Mouse (Mus musculus): Measurements from ENCODE around the gene Pdik1l. TPM values are rescaled to one million over a fixed set of nuclear protein-coding genes. Genes with fewer than 3 reads are reported as not detected.
A peak's percentile ranks its signal among the peaks of the same experiment; 100 is the strongest.

Pdik1l gene
- polyA plus RNA-seq, 1 experiment: 1.6 TPM

DNA sequence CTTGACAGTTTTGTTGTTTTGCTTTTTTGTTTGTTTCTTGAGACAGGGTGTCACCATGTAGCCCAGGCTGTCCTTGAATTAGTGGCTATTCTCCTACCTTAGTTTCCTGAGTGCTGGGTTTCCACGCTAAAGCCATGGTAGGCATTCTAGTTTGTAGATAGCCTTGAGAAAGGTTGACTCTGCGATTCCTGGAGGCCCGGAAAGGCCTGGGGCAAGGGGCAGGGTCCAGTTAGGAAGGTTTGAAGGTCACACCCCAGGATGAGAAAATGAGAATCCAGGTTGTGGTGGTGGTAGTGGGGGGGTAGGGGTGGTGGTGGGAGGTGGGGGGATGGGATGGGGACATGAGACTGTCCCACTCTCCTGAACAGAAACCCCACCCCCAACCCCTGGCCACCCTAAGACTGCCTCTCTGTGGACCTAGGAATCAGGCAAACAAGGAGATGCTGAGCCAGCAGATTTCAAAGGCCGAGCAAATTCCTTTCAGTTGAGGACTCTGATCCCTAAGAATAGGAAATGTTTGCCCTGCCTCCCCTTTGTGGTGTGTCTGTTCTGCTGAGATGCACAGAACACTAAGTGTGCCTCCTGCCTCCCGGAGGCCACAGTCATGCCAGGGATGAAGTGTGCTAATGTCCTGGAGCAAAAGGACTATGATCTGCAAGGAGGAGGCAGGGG, 39.3 kb upstream of the Pdik1l start:
- H3K27me3 ChIP-seq (ENCODE audit: control insufficient read depth, insufficient read depth, insufficient read length): no peaks in the 10 kb centered on the region
- no peak for TF ChIP-seq MAX (IDR thresholded peaks at IDR 0.05; ENCODE audit: low read depth)
- TF ChIP-seq SRF (IDR thresholded peaks at IDR 0.05; ENCODE audit: control insufficient read depth, insufficient read length, low read depth): no peak
- no peak for TF ChIP-seq TCF3 (IDR thresholded peaks at IDR 0.05; ENCODE audit: insufficient read length, low read depth)
- no peak for TF ChIP-seq POLR2AphosphoS2 (IDR thresholded peaks at IDR 0.05; ENCODE audit: insufficient read length, low read depth)
- TF ChIP-seq USF1 (IDR thresholded peaks at IDR 0.05; ENCODE audit: low read depth): no peak
- no peak for TF ChIP-seq TCF12 (IDR thresholded peaks at IDR 0.05; ENCODE audit: insufficient read depth, poor library complexity, severe bottlenecking)
- TF ChIP-seq MYOD1 (IDR thresholded peaks at IDR 0.05; ENCODE audit: control insufficient read depth in 1 of 3, insufficient read length in 2 of 3, low read depth in 2 of 3): no peak
- no peak for TF ChIP-seq CEBPB (IDR thresholded peaks at IDR 0.05; ENCODE audit: insufficient read depth, poor library complexity, severe bottlenecking)
- TF ChIP-seq E2F4 (IDR thresholded peaks at IDR 0.05; ENCODE audit: insufficient read depth): no peak
- TF ChIP-seq POLR2A (IDR thresholded peaks at IDR 0.05; ENCODE audit: insufficient read length, low read depth): no peak
- no peak for TF ChIP-seq MYOG (IDR thresholded peaks at IDR 0.05; ENCODE audit: control insufficient read depth in 1 of 3, insufficient read depth in 1 of 3, insufficient read length in 2 of 3, low read depth in 2 of 3)
- no peak for TF ChIP-seq REST (IDR thresholded peaks at IDR 0.05; ENCODE audit: insufficient read depth, insufficient read length)
- H3K36me3 ChIP-seq (ENCODE audit: control insufficient read depth, insufficient read depth): no peaks in the 10 kb centered on the region
- no peak overlapping the region for H3K4me3 ChIP-seq
- no peak overlapping the region for H3K4me2 ChIP-seq (ENCODE audit: low read depth)
- H3ac ChIP-seq (ENCODE audit: control insufficient read depth, insufficient read length): no peak overlapping the region
- no peaks in the 10 kb centered on the region for H3K79me2 ChIP-seq (ENCODE audit: control insufficient read depth, insufficient read depth)

- Histone ChIP-seq H3ac (ENCODE audit: control insufficient read depth, insufficient read length) (no peak overlapping the region), H3K36me3 (ENCODE audit: control insufficient read depth, insufficient read depth) (no peaks in the 10 kb centered on the region), H3K4me3 (no peak overlapping the region), H3K27me3 (ENCODE audit: control insufficient read depth, insufficient read depth, insufficient read length) (no peaks in the 10 kb centered on the region), H3K79me2 (ENCODE audit: control insufficient read depth, insufficient read depth) (no peaks in the 10 kb centered on the region), H3K4me2 (ENCODE audit: low read depth) (no peak overlapping the region)
- TF ChIP-seq MAX (IDR thresholded peaks at IDR 0.05; ENCODE audit: low read depth) (no peak), SRF (IDR thresholded peaks at IDR 0.05; ENCODE audit: control insufficient read depth, insufficient read length, low read depth) (no peak), CEBPB (IDR thresholded peaks at IDR 0.05; ENCODE audit: insufficient read depth, poor library complexity, severe bottlenecking) (no peak), POLR2AphosphoS2 (IDR thresholded peaks at IDR 0.05; ENCODE audit: insufficient read length, low read depth) (no peak), USF1 (IDR thresholded peaks at IDR 0.05; ENCODE audit: low read depth) (no peak), TCF3 (IDR thresholded peaks at IDR 0.05; ENCODE audit: insufficient read length, low read depth) (no peak), MYOG (IDR thresholded peaks at IDR 0.05; ENCODE audit: control insufficient read depth in 1 of 3, insufficient read depth in 1 of 3, insufficient read length in 2 of 3, low read depth in 2 of 3) (no peak), MYOD1 (IDR thresholded peaks at IDR 0.05; ENCODE audit: control insufficient read depth in 1 of 3, insufficient read length in 2 of 3, low read depth in 2 of 3) (no peak), TCF12 (IDR thresholded peaks at IDR 0.05; ENCODE audit: insufficient read depth, poor library complexity, severe bottlenecking) (no peak)
Measured at GRCm38 (mm10) chr4:134324655-134325054, 37.0 kb upstream of the Pdik1l start.

DNA sequence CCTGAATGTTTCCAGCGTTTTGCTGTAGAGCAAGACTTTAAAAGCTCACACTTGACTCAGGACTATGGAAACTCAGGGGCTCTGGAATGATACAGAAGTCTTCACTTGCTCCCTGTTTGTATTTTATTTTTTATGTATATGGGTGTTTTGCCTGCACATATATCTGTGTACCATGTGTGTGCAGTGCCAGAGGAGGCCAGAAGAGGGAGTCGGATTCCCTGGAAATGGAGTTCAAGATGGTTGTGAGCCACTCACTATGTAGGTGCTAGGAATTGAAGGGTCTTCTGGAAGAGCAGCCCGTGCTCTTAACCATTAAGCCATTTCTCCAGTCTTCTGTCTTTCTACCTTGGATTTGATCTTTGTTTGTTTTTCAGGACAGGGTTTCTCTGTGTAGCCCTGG, 33.8 kb upstream of the Pdik1l start:
- Histone ChIP-seq H3ac (ENCODE audit: control insufficient read depth, insufficient read length) (no peak overlapping the region), H3K79me2 (ENCODE audit: control insufficient read depth, insufficient read depth) (no peaks in the 10 kb centered on the region), H3K4me3 (no peak overlapping the region), H3K4me2 (ENCODE audit: low read depth) (no peak overlapping the region), H3K27me3 (ENCODE audit: control insufficient read depth, insufficient read depth, insufficient read length) (no peaks in the 10 kb centered on the region), H3K36me3 (ENCODE audit: control insufficient read depth, insufficient read depth) (no peaks in the 10 kb centered on the region)
- TF ChIP-seq MAX (IDR thresholded peaks at IDR 0.05; ENCODE audit: low read depth) (no peak), MYOG (IDR thresholded peaks at IDR 0.05; ENCODE audit: control insufficient read depth in 1 of 3, insufficient read depth in 1 of 3, insufficient read length in 2 of 3, low read depth in 2 of 3) (no peak), POLR2A (IDR thresholded peaks at IDR 0.05; ENCODE audit: insufficient read length, low read depth) (no peak), TCF12 (IDR thresholded peaks at IDR 0.05; ENCODE audit: insufficient read depth, poor library complexity, severe bottlenecking) (no peak), SRF (IDR thresholded peaks at IDR 0.05; ENCODE audit: control insufficient read depth, insufficient read length, low read depth) (no peak)

DNA sequence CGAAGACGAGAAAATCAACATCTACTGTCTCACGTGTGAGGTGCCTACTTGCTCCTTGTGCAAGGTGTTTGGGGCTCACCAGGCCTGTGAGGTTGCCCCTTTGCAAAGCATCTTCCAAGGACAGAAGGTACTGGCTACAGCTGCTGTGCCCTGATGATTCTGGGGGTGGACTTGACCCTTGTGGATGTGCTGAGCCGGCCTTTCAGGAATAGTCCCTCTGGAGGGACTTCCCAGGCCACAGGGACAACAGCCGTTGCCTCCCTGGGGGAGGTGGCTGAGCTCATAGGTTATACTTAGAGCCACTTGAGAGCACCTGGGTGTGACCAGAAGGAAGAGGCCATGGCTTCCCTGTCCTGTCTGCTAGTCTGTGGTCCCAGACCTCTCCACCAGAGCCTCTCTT, 32.0 kb upstream of the Pdik1l start:
- no peak for TF ChIP-seq TCF12 (IDR thresholded peaks at IDR 0.05; ENCODE audit: insufficient read depth, poor library complexity, severe bottlenecking)
- TF ChIP-seq MYOG (IDR thresholded peaks at IDR 0.05; ENCODE audit: control insufficient read depth in 1 of 3, insufficient read depth in 1 of 3, insufficient read length in 2 of 3, low read depth in 2 of 3): peak in 1 of 3 experiments; percentile 26
- TF ChIP-seq MYOD1 (IDR thresholded peaks at IDR 0.05; ENCODE audit: control insufficient read depth in 1 of 3, insufficient read length in 2 of 3, low read depth in 2 of 3): peak in 1 of 3 experiments; percentile 63
- Histone ChIP-seq H3K27me3 (ENCODE audit: control insufficient read depth, insufficient read depth, insufficient read length) (no peaks in the 10 kb centered on the region), H3K4me3 (no peak overlapping the region), H3K36me3 (ENCODE audit: control insufficient read depth, insufficient read depth) (no peaks in the 10 kb centered on the region), H3K79me2 (ENCODE audit: control insufficient read depth, insufficient read depth) (peaks cover 6% of the 10 kb centered on the region), H3ac (ENCODE audit: control insufficient read depth, insufficient read length) (no peak overlapping the region), H3K4me2 (ENCODE audit: low read depth) (peak overlapping the region; percentile 45)

GRCm38 (mm10) chr4:134319074-134319473, 31.4 kb upstream of the Pdik1l start:
- Histone ChIP-seq H3K27me3 (ENCODE audit: control insufficient read depth, insufficient read depth, insufficient read length) (no peaks in the 10 kb centered on the region), H3K4me3 (no peak overlapping the region), H3K4me2 (ENCODE audit: low read depth) (peak overlapping the region; percentile 45), H3K36me3 (ENCODE audit: control insufficient read depth, insufficient read depth) (no peaks in the 10 kb centered on the region), H3K79me2 (ENCODE audit: control insufficient read depth, insufficient read depth) (peaks cover 6% of the 10 kb centered on the region), H3ac (ENCODE audit: control insufficient read depth, insufficient read length) (no peak overlapping the region)
- TF ChIP-seq TCF3 (IDR thresholded peaks at IDR 0.05; ENCODE audit: insufficient read length, low read depth) (no peak), POLR2A (IDR thresholded peaks at IDR 0.05; ENCODE audit: insufficient read length, low read depth) (no peak), TCF12 (IDR thresholded peaks at IDR 0.05; ENCODE audit: insufficient read depth, poor library complexity, severe bottlenecking) (no peak), MAX (IDR thresholded peaks at IDR 0.05; ENCODE audit: low read depth) (no peak), USF1 (IDR thresholded peaks at IDR 0.05; ENCODE audit: low read depth) (no peak), E2F4 (IDR thresholded peaks at IDR 0.05; ENCODE audit: insufficient read depth) (no peak), CEBPB (IDR thresholded peaks at IDR 0.05; ENCODE audit: insufficient read depth, poor library complexity, severe bottlenecking) (no peak), MYOG (IDR thresholded peaks at IDR 0.05; ENCODE audit: control insufficient read depth in 1 of 3, insufficient read depth in 1 of 3, insufficient read length in 2 of 3, low read depth in 2 of 3) (no peak), SRF (IDR thresholded peaks at IDR 0.05; ENCODE audit: control insufficient read depth, insufficient read length, low read depth) (no peak), MYOD1 (IDR thresholded peaks at IDR 0.05; ENCODE audit: control insufficient read depth in 1 of 3, insufficient read length in 2 of 3, low read depth in 2 of 3) (no peak), POLR2AphosphoS2 (IDR thresholded peaks at IDR 0.05; ENCODE audit: insufficient read length, low read depth) (no peak), REST (IDR thresholded peaks at IDR 0.05; ENCODE audit: insufficient read depth, insufficient read length) (no peak)
